Mouse (Mus musculus): Measurements from ENCODE around the gene Pde6h.

- TF ChIP-seq CTCF (IDR thresholded peaks at IDR 0.05): no peak
- TF ChIP-seq EP300 (IDR thresholded peaks at IDR 0.05): no peak
Measured at GRCm38 (mm10) chr6:136874599-136874998, 49.0 kb upstream of the Pde6h start.
